Comparison of ENCODE assay signal across 7 mouse cellular contexts in genomic region chr8:8661103-8661758, GRCm38 (mm10). TPM values are rescaled to one million over a fixed set of nuclear protein-coding genes. Genes with fewer than 3 reads are reported as not detected.
DNase-seq lines count a peak whose midpoint lies in the region; ATAC-seq and TF ChIP-seq lines count a peak whose summit lies in the region.

Efnb2 (minus strand) TSS chr8:8661242.

- H3K9ac ChIP-seq in embryonic facial prominence, embryonic 14.5 days (ENCODE audit: low read depth, low read length): peak within 1 kb of the TSS; percentile 92
- H3K9ac ChIP-seq in heart, adult 2 months (ENCODE audit: low read depth, low read length): peak within 1 kb of the TSS; percentile 85
- peak within 1 kb of the TSS; percentile 94 for H3K9ac ChIP-seq in limb, embryonic 11.5 days (ENCODE audit: low read length)
- peak within 1 kb of the TSS; percentile 95 for H3K9ac ChIP-seq in midbrain, embryonic 13.5 days (replicated peaks)

- peaks cover 4% of the 10 kb centered on the region; the same call in 1 of the 2 replicates for H3K36me3 ChIP-seq in embryonic facial prominence, embryonic 14.5 days (ENCODE audit: control insufficient read depth, insufficient read depth, low read length)
- H3K36me3 ChIP-seq in heart, adult 2 months (ENCODE audit: control insufficient read depth, insufficient read depth, low read length): peaks cover 8% of the 10 kb centered on the region
- peaks cover 2% of the 10 kb centered on the region; the same call in 1 of the 2 replicates for H3K36me3 ChIP-seq in kidney, adult 2 months (ENCODE audit: control insufficient read depth, insufficient read depth, low read length)
- peaks cover 2% of the 10 kb centered on the region; the same call in 1 of the 2 replicates for H3K36me3 ChIP-seq in limb, embryonic 11.5 days (ENCODE audit: control insufficient read depth, insufficient read depth, low read length)
- peaks cover 10% of the 10 kb centered on the region for H3K36me3 ChIP-seq in midbrain, embryonic 13.5 days
- peaks cover 1% of the 10 kb centered on the region; the same call in 1 of the 2 replicates for H3K36me3 ChIP-seq in small intestine, adult 2 months (ENCODE audit: control insufficient read depth, insufficient read depth, low read length)

- intact Hi-C loops in heart, adult 2 months (cut with DNase I): loop anchor here (1.0 to 5.0 kb wide), 6 partner anchors 28 to 516 kb away; no protein-coding TSS in a partner anchor

- no peaks in the 10 kb centered on the region for H3K4me1 ChIP-seq in bone marrow, adult 2 months (ENCODE audit: control insufficient read depth, insufficient read depth, low read length)
- peaks cover 4% of the 10 kb centered on the region; the same call in 1 of the 2 replicates for H3K4me1 ChIP-seq in embryonic facial prominence, embryonic 14.5 days (ENCODE audit: control insufficient read depth, insufficient read depth, low read length)
- H3K4me1 ChIP-seq in heart, adult 2 months (ENCODE audit: control insufficient read depth, insufficient read depth, low read length): no peaks in the 10 kb centered on the region
- H3K4me1 ChIP-seq in kidney, adult 2 months (ENCODE audit: control insufficient read depth, insufficient read depth, low read length): peaks cover 3% of the 10 kb centered on the region; the same call in 1 of the 2 replicates
- no peaks in the 10 kb centered on the region for H3K4me1 ChIP-seq in limb, embryonic 11.5 days (ENCODE audit: control insufficient read depth, insufficient read depth, low read length)
- peaks cover 30% of the 10 kb centered on the region for H3K4me1 ChIP-seq in midbrain, embryonic 13.5 days (replicated peaks)
- no peaks in the 10 kb centered on the region; the same call in 1 of the 2 replicates for H3K4me1 ChIP-seq in small intestine, adult 2 months (ENCODE audit: control insufficient read depth, insufficient read depth, insufficient read length, low read length)

- H3K27me3 ChIP-seq in embryonic facial prominence, embryonic 14.5 days (replicated peaks; ENCODE audit: control insufficient read depth, insufficient read depth, low read length): no peaks in the 10 kb centered on the region
- H3K27me3 ChIP-seq in heart, adult 2 months (ENCODE audit: control insufficient read depth, insufficient read depth, low read length): no peaks in the 10 kb centered on the region
- no peaks in the 10 kb centered on the region for H3K27me3 ChIP-seq in kidney, adult 2 months (replicated peaks; ENCODE audit: control insufficient read depth, insufficient read depth, low read length)
- no peaks in the 10 kb centered on the region for H3K27me3 ChIP-seq in limb, embryonic 11.5 days (ENCODE audit: control insufficient read depth, insufficient read depth, low read length)
- no peaks in the 10 kb centered on the region for H3K27me3 ChIP-seq in midbrain, embryonic 13.5 days
- H3K27me3 ChIP-seq in small intestine, adult 2 months (ENCODE audit: control insufficient read depth, insufficient read depth, low read length): no peaks in the 10 kb centered on the region

- H3K9me3 ChIP-seq in embryonic facial prominence, embryonic 14.5 days (ENCODE audit: control insufficient read depth, low read length): no peaks in the 10 kb centered on the region
- H3K9me3 ChIP-seq in limb, embryonic 11.5 days (ENCODE audit: control insufficient read depth, low read length): no peaks in the 10 kb centered on the region
- no peaks in the 10 kb centered on the region for H3K9me3 ChIP-seq in midbrain, embryonic 13.5 days

- peak; percentile 94 for ATAC-seq in embryonic facial prominence, embryonic 14.5 days (ENCODE audit: low read depth)
- ATAC-seq in limb, embryonic 11.5 days (ENCODE audit: insufficient number of reproducible peaks, low FRiP score, low TSS enrichment, low read depth): peak; percentile 89
- peak; percentile 93 for ATAC-seq in midbrain, embryonic 13.5 days

- under 1% methylated on average over 70 of the region's 70 CpGs for WGBS in bone marrow, adult 2 months
- WGBS in embryonic facial prominence, embryonic 14.5 days: 0% methylated on average over 24 of the region's 70 CpGs
- WGBS in heart, adult 2 months: under 1% methylated on average over 70 of the region's 70 CpGs
- WGBS in kidney, adult 2 months: under 1% methylated on average over 70 of the region's 70 CpGs
- under 1% methylated on average over 61 of the region's 70 CpGs for WGBS in limb, embryonic 11.5 days
- under 1% methylated on average over 70 of the region's 70 CpGs for WGBS in midbrain, embryonic 13.5 days
- under 1% methylated on average over 70 of the region's 70 CpGs for WGBS in small intestine, adult 2 months

- TF ChIP-seq CTCF in bone marrow, adult 2 months (IDR thresholded peaks at IDR 0.05; ENCODE audit: control insufficient read depth, insufficient read depth, low read length): no peak
- no peak; the same call in 1 of the 2 replicates for TF ChIP-seq CTCF in heart, adult 2 months (IDR thresholded peaks at IDR 0.05)
- 0 out of 2 replicates have a peak, but pooled peaks have one; percentile 22 for TF ChIP-seq CTCF in kidney, adult 2 months (conservative IDR thresholded peaks at IDR 0.05; ENCODE audit: insufficient read depth, insufficient read length, low read depth, low read length)
- TF ChIP-seq CTCF in small intestine, adult 2 months (IDR thresholded peaks at IDR 0.05; ENCODE audit: extremely low read depth, insufficient read length, insufficient replicate concordance, low read depth, low read length): no peak

- peak within 1 kb of the TSS; percentile 69 for H3K4me2 ChIP-seq in embryonic facial prominence, embryonic 14.5 days (ENCODE audit: low read depth, low read length)
- H3K4me2 ChIP-seq in limb, embryonic 11.5 days (ENCODE audit: low read depth, severe bottlenecking): peak within 1 kb of the TSS; percentile 90
- H3K4me2 ChIP-seq in midbrain, embryonic 13.5 days (replicated peaks): peak within 1 kb of the TSS; percentile 79

- H3K79me2 ChIP-seq in heart, adult 2 months (replicated peaks; ENCODE audit: control insufficient read depth, insufficient read depth, low read length): no peaks in the 10 kb centered on the region

- no peak for TF ChIP-seq EP300 in heart, adult 2 months (IDR thresholded peaks at IDR 0.05; ENCODE audit: insufficient read depth, low read depth, low read length)

- 0 out of 2 replicates have a peak, but pooled peaks have one; percentile 16 for TF ChIP-seq POLR2A in bone marrow, adult 2 months (IDR thresholded peaks at IDR 0.05; ENCODE audit: borderline replicate concordance, control insufficient read depth, low read depth, low read length)
- TF ChIP-seq POLR2A in heart, adult 2 months (IDR thresholded peaks at IDR 0.05; ENCODE audit: insufficient read depth, low read depth, low read length): peak; percentile 93
- TF ChIP-seq POLR2A in kidney, adult 2 months (IDR thresholded peaks at IDR 0.05; ENCODE audit: low read depth, low read length): peak; percentile 87
- TF ChIP-seq POLR2A in small intestine, adult 2 months (IDR thresholded peaks at IDR 0.05; ENCODE audit: low read depth, low read length): peak; percentile 96

- H3K4me3 ChIP-seq in bone marrow, adult 2 months (replicated peaks; ENCODE audit: control insufficient read depth, low read depth, low read length): peak within 1 kb of the TSS; percentile 77
- peak within 1 kb of the TSS; percentile 87 for H3K4me3 ChIP-seq in embryonic facial prominence, embryonic 14.5 days (ENCODE audit: low read depth, low read length)
- H3K4me3 ChIP-seq in heart, adult 2 months: peak within 1 kb of the TSS; percentile 88
- peak within 1 kb of the TSS; percentile 88 for H3K4me3 ChIP-seq in kidney, adult 2 months (ENCODE audit: insufficient read depth, low read depth, low read length)
- peak within 1 kb of the TSS; percentile 58 for H3K4me3 ChIP-seq in limb, embryonic 11.5 days (ENCODE audit: low read depth, low read length)
- peak within 1 kb of the TSS; percentile 92 for H3K4me3 ChIP-seq in midbrain, embryonic 13.5 days (replicated peaks)
- peak within 1 kb of the TSS; percentile 78 for H3K4me3 ChIP-seq in small intestine, adult 2 months (ENCODE audit: low read depth, low read length)

- peak; percentile 97 for DNase-seq in embryonic facial prominence, embryonic 14.5 days (ENCODE audit: low spot score)
- DNase-seq in heart, adult 2 months: peak; percentile 97 to 99
- DNase-seq in kidney, adult 2 months: peak; percentile 98
- DNase-seq in limb, embryonic 11.5 days (ENCODE audit: low spot score): peak; percentile 98

- H3K27ac ChIP-seq in bone marrow, adult 2 months (ENCODE audit: control insufficient read depth, insufficient read depth, low read depth, low read length, poor library complexity): peak within 1 kb of the TSS; percentile 6; the same call in 1 of the 2 replicates
- peak within 1 kb of the TSS; percentile 81 for H3K27ac ChIP-seq in embryonic facial prominence, embryonic 14.5 days (replicated peaks; ENCODE audit: low read depth, low read length)
- H3K27ac ChIP-seq in heart, adult 2 months: peak within 1 kb of the TSS; percentile 87
- peak within 1 kb of the TSS; percentile 77 for H3K27ac ChIP-seq in kidney, adult 2 months (ENCODE audit: insufficient read depth, low read depth, low read length)
- H3K27ac ChIP-seq in limb, embryonic 11.5 days (replicated peaks; ENCODE audit: low read depth, low read length): peak within 1 kb of the TSS; percentile 80
- H3K27ac ChIP-seq in midbrain, embryonic 13.5 days: peak within 1 kb of the TSS; percentile 91
- H3K27ac ChIP-seq in small intestine, adult 2 months (ENCODE audit: insufficient read depth, low read depth, low read length): peak within 1 kb of the TSS; percentile 78

RNA-seq across cellular contexts. Expression of gene Efnb2, which starts in this region (rescaled TPM):
- 0.66 and 2.9 TPM in 2 replicates for polyA plus RNA-seq in bone marrow, adult 2 months (2011; ENCODE audit: insufficient read depth, insufficient read length, low replicate concordance, missing spikeins)
- polyA plus RNA-seq in embryonic facial prominence, embryonic 14.5 days (2014; fragmentation: Nextera tagmentation; extraction: Ambion mirVana): 30.0 and 30.6 TPM in 2 replicates
- 10 to 100 TPM; 16.8 to 24.1 TPM for total RNA-seq in heart, adult 2 months (2021)
- 22.2 and 27.8 TPM in 2 replicates for polyA plus RNA-seq in heart, adult 2 months (2012; rRNA removed)
- 31.8 and 44.8 TPM in 2 replicates for polyA plus RNA-seq in kidney, adult 2 months (2012; rRNA removed)
- polyA plus RNA-seq in limb, embryonic 11.5 days (2014; fragmentation: Nextera tagmentation; extraction: Ambion mirVana): 26.3 and 31.1 TPM in 2 replicates
- 12.7 and 16.2 TPM in 2 replicates for polyA plus RNA-seq in midbrain, embryonic 13.5 days (2015; fragmentation: Nextera tagmentation; extraction: Ambion mirVana)
- 29.5 and 77.8 TPM in 2 replicates for polyA plus RNA-seq in small intestine, adult 2 months (2012; rRNA removed)

Comparison
In these comparisons a context has a peak if more than half of its experiments do, and no peak if none do; other contexts are left out.
1. Peak in every context shown above with its lines: DNase-seq, ATAC-seq, H3K4me3 ChIP-seq and H3K27ac ChIP-seq.
2. H3K27ac ChIP-seq: peak in every context shown above with its lines; median percentile 91 in midbrain, embryonic 13.5 days; 87 in heart, adult 2 months; 81 in embryonic facial prominence, embryonic 14.5 days; 80 in limb, embryonic 11.5 days; 78 in small intestine, adult 2 months; 77 in kidney, adult 2 months; 6 in bone marrow, adult 2 months.
3. POLR2A ChIP-seq: peak in every context shown above with its lines; median percentile 96 in small intestine, adult 2 months; 93 in heart, adult 2 months; 87 in kidney, adult 2 months; 16 in bone marrow, adult 2 months.